Mouse (Mus musculus) urinary bladder, adult 18-20 months (tissue): Measurements from ENCODE around the gene Gm21293.
"Not testable (repeated sequence)": the region's sequence is repeated elsewhere in the genome, so short reads cannot be mapped to it uniquely, and the experiment has no call there.

Source experiments
- DNase-seq, 2 experiments: peaks; one replicate each; pipeline ENCODE4 v3.0.0; 2022; ENCODE audit warnings: low spot score in 2 of 2, mixed read lengths in 2 of 2

Gm21293 gene

GRCm38 (mm10) chr10:104142687-104143086 is at the start of gene Gm21293:
Gm21293 (plus strand) TSS chr10:104142987.
- DNase-seq = not testable (repeated sequence)

- no peak for DNase-seq
These were observed 32.7 kb upstream of the Gm21293 start for GRCm38 (mm10) chr10:104110044-104110443.

- no peak for DNase-seq
These were observed 24.5 kb upstream of the Gm21293 start for GRCm38 (mm10) chr10:104118312-104118711.

- not testable (repeated sequence) for DNase-seq
These were observed 8.4 kb downstream of the Gm21293 start, which contains the start of gene Gm6763 for GRCm38 (mm10) chr10:104151197-104151596. Gm6763 (plus strand) TSS chr10:104151497.

GRCm38 (mm10) chr10:104159706-104160105 is 16.9 kb downstream of the Gm21293 start, which contains the start of gene Gm8764:
Gm8764 (plus strand) TSS chr10:104160006.
- not testable (repeated sequence) for DNase-seq

- not testable (repeated sequence) for DNase-seq
These were observed 25.4 kb downstream of the Gm21293 start, which contains the start of gene Gm21304 for GRCm38 (mm10) chr10:104168215-104168614. Gm21304 (plus strand) TSS chr10:104168515.

- DNase-seq = not testable (repeated sequence)
These were observed 33.9 kb downstream of the Gm21293 start, which contains the start of gene Gm21312 for GRCm38 (mm10) chr10:104176724-104177123. Gm21312 (plus strand) TSS chr10:104177024.

GRCm38 (mm10) chr10:104185233-104185632 is 42.4 kb downstream of the Gm21293 start, which contains the start of gene Gm20765:
Gm20765 (plus strand) TSS chr10:104185533.
- DNase-seq = not testable (repeated sequence)

- DNase-seq = not testable (repeated sequence)
These were observed 51.0 kb downstream of the Gm21293 start, which contains the start of gene Gm4340 for GRCm38 (mm10) chr10:104193742-104194141. Gm4340 (plus strand) TSS chr10:104194042.
